Mouse (Mus musculus) forelimb bud, embryonic 11.5 days (tissue): ENCODE results near the gene 1700025B11Rik.
"Not testable (repeated sequence)": the region's sequence is repeated elsewhere in the genome, so short reads cannot be mapped to it uniquely, and the experiment has no call there.

Source experiments
- DNase-seq: peaks from one replicate; pipeline ENCODE4 v3.0.0-alpha.2; 2012; ENCODE audit warnings: low read depth, low spot score

1700025B11Rik gene

GRCm38 (mm10) chr15:77561792-77562191, at the start of gene 1700025B11Rik:
TSS of gene 1700025B11Rik (minus strand) at chr15:77561892.
- DNase-seq: no peak

- DNase-seq: no peak
Observed at GRCm38 (mm10) chr15:77606069-77606468, 44.4 kb upstream of the 1700025B11Rik start.

- DNase-seq: no peak
Observed at GRCm38 (mm10) chr15:77598958-77599357, 37.3 kb upstream of the 1700025B11Rik start, which contains the start of gene Gm36245. TSS of gene Gm36245 (plus strand) at chr15:77599258.

- no peak for DNase-seq
Observed at GRCm38 (mm10) chr15:77598429-77598828, 36.7 kb upstream of the 1700025B11Rik start.

- DNase-seq: no peak
Observed at GRCm38 (mm10) chr15:77595961-77596360, 34.3 kb upstream of the 1700025B11Rik start, which contains the start of gene Apol10b. TSS of gene Apol10b (minus strand) at chr15:77596125.

- no peak for DNase-seq
Observed at GRCm38 (mm10) chr15:77593557-77593956, 31.9 kb upstream of the 1700025B11Rik start.

GRCm38 (mm10) chr15:77590881-77591280, 29.2 kb upstream of the 1700025B11Rik start:
- DNase-seq: no peak

GRCm38 (mm10) chr15:77588981-77589380, 27.3 kb upstream of the 1700025B11Rik start:
- DNase-seq: no peak

GRCm38 (mm10) chr15:77587026-77587425, 25.3 kb upstream of the 1700025B11Rik start:
- DNase-seq: no peak

GRCm38 (mm10) chr15:77581681-77582080, 20.0 kb upstream of the 1700025B11Rik start:
- DNase-seq: no peak

- DNase-seq: no peak
Observed at GRCm38 (mm10) chr15:77579311-77579710, 17.6 kb upstream of the 1700025B11Rik start.

- DNase-seq: no peak
Observed at GRCm38 (mm10) chr15:77578801-77579200, 17.1 kb upstream of the 1700025B11Rik start.

- DNase-seq: no peak
Observed at GRCm38 (mm10) chr15:77563219-77563618, 1.5 kb upstream of the 1700025B11Rik start.

- not testable (repeated sequence) for DNase-seq
Observed at GRCm38 (mm10) chr15:77539221-77539620, 22.5 kb downstream of the 1700025B11Rik start.

- DNase-seq: no peak
Observed at GRCm38 (mm10) chr15:77533216-77533615, 28.5 kb downstream of the 1700025B11Rik start, which contains the start of gene Apol7c. TSS of gene Apol7c (minus strand) at chr15:77533316.

GRCm38 (mm10) chr15:77523186-77523843, 38.4 kb downstream of the 1700025B11Rik start:
- not testable (repeated sequence) for DNase-seq

GRCm38 (mm10) chr15:77520596-77520995, 41.1 kb downstream of the 1700025B11Rik start:
- DNase-seq: not testable (repeated sequence)
